Mouse (Mus musculus) CH12.LX (cell line): ENCODE measurements at regions not wholly inside any gene's neighbourhood (a gene's known extent, or its start where the extent isn't known, plus 50 kb on each side); places are given as distances from the start of the nearest gene placed in this dataset.

Source experiments
- DNase-seq: peaks from one replicate; pipeline ENCODE4 v3.0.0-alpha.2; 2013; ENCODE audit errors: extremely low read depth
- H3K27ac ChIP-seq: 2 replicates; pipeline ENCODE4 v1.5.1; 2012; ENCODE audit warnings: low read depth, mild to moderate bottlenecking, control low read depth, moderate library complexity; ENCODE audit not compliant: insufficient read depth
- H3K27me3 ChIP-seq: replicated peaks from 2 replicates; pipeline ENCODE3; 2012; ENCODE audit warnings: inconsistent platforms
- H3K36me3 ChIP-seq, 2 experiments: replicated peaks in 1 of 2; 2 replicates each; pipeline versions ENCODE3 to v1.6.1; 2012; ENCODE audit warnings: inconsistent platforms in 1 of 2, low read length in 1 of 2, mild to moderate bottlenecking in 1 of 2, mixed read lengths in 1 of 2, moderate library complexity in 1 of 2; ENCODE audit not compliant: control insufficient read depth in 1 of 2, insufficient read depth in 1 of 2
- H3K4me1 ChIP-seq, 2 experiments: 2 replicates each; pipeline ENCODE4 v1.6.1; 2012; ENCODE audit warnings: inconsistent platforms in 1 of 2, moderate library complexity in 1 of 2; ENCODE audit not compliant: insufficient read depth in 2 of 2, control insufficient read depth in 1 of 2
- H3K4me2 ChIP-seq: 2 replicates; pipeline ENCODE4 v1.6.1; 2012; ENCODE audit warnings: low read depth, mild to moderate bottlenecking, control low read depth; ENCODE audit not compliant: poor library complexity, insufficient read depth, severe bottlenecking
- H3K4me3 ChIP-seq, 3 experiments: fragments of 150-350 bp in 1 of 3; sonication (generic) in 1 of 3; replicated peaks in 1 of 3; 2 replicates each; pipeline versions ENCODE3 to v1.5.1; 2011 to 2012; ENCODE audit warnings: low read depth in 2 of 3, low read length in 2 of 3, mild to moderate bottlenecking in 2 of 3, moderate library complexity in 2 of 3, control low read depth in 1 of 3, improper control_type of control experiment in 1 of 3, inconsistent platforms in 1 of 3, mixed read lengths in 1 of 3; ENCODE audit not compliant: poor library complexity in 1 of 3
- H3K79me2 ChIP-seq: replicated peaks from 2 replicates; pipeline ENCODE4 v1.6.1; 2012; ENCODE audit warnings: mild to moderate bottlenecking, moderate library complexity; ENCODE audit not compliant: control insufficient read depth, poor library complexity, insufficient read depth, severe bottlenecking; ENCODE audit errors: extremely low read depth
- H3K9ac ChIP-seq: 2 replicates; pipeline ENCODE4 v1.6.1; 2012; ENCODE audit warnings: low read depth, mild to moderate bottlenecking, control low read depth, moderate library complexity; ENCODE audit not compliant: insufficient read depth
- H3K9me3 ChIP-seq: replicated peaks from 2 replicates; pipeline ENCODE3; 2012; ENCODE audit warnings: low read length, inconsistent platforms, mixed read lengths
- BHLHE40 ChIP-seq: IDR thresholded peaks from 2 replicates; pipeline ENCODE4 v1.6.1; 2011; ENCODE audit warnings: mild to moderate bottlenecking, low read depth, low read length, improper control_type of control experiment
- CHD2 ChIP-seq: IDR thresholded peaks from 2 replicates; pipeline ENCODE4 v1.6.1; 2011; ENCODE audit warnings: low read length, improper control_type of control experiment
- CTCF ChIP-seq, 2 experiments: IDR thresholded peaks in 1 of 2; conservative IDR thresholded peaks in 1 of 2; 2 replicates each; pipeline ENCODE4 v1.5.1; 2011 to 2012; ENCODE audit warnings: low read depth in 2 of 2, low read length in 2 of 2, improper control_type of control experiment in 1 of 2, inconsistent platforms in 1 of 2, mild to moderate bottlenecking in 1 of 2, moderate library complexity in 1 of 2
- E2F4 ChIP-seq: IDR thresholded peaks from 2 replicates; pipeline ENCODE4 v1.6.1; 2011; ENCODE audit warnings: low read depth, low read length, improper control_type of control experiment; ENCODE audit not compliant: insufficient replicate concordance
- ELF1 ChIP-seq: IDR thresholded peaks from 2 replicates; pipeline ENCODE4 v1.6.1; 2014; ENCODE audit warnings: low read depth, mild to moderate bottlenecking, inconsistent platforms, low read length, improper control_type of control experiment
- EP300 ChIP-seq: IDR thresholded peaks from 2 replicates; pipeline ENCODE4 v1.6.1; 2011; ENCODE audit warnings: low read length, improper control_type of control experiment
- ETS1 ChIP-seq: conservative IDR thresholded peaks from 2 replicates; pipeline ENCODE4 v1.6.1; 2012; ENCODE audit warnings: low read depth, mild to moderate bottlenecking, inconsistent platforms, low read length, improper control_type of control experiment, moderate library complexity
- GABPA ChIP-seq: IDR thresholded peaks from 2 replicates; pipeline ENCODE4 v1.6.1; 2012; ENCODE audit warnings: low read depth, low read length, improper control_type of control experiment, inconsistent platforms; ENCODE audit not compliant: insufficient replicate concordance
- IRF4 ChIP-seq: IDR thresholded peaks from 2 replicates; pipeline ENCODE4 v1.6.1; 2014; ENCODE audit warnings: low read depth, mild to moderate bottlenecking, inconsistent platforms, low read length, improper control_type of control experiment
- JUND ChIP-seq: conservative IDR thresholded peaks from 2 replicates; pipeline ENCODE4 v1.6.1; 2011; ENCODE audit warnings: low read depth, low read length, improper control_type of control experiment
- MAFK ChIP-seq: IDR thresholded peaks from 2 replicates; pipeline ENCODE4 v1.6.1; 2011; ENCODE audit warnings: low read length, improper control_type of control experiment; ENCODE audit not compliant: insufficient replicate concordance
- MAZ ChIP-seq: IDR thresholded peaks from 2 replicates; pipeline ENCODE4 v1.6.1; 2012; ENCODE audit warnings: low read depth, mild to moderate bottlenecking, inconsistent platforms, low read length, improper control_type of control experiment, moderate library complexity
- MEF2A ChIP-seq: IDR thresholded peaks from 2 replicates; pipeline ENCODE4 v1.6.1; 2014; ENCODE audit warnings: low read depth, mild to moderate bottlenecking, inconsistent platforms, low read length, improper control_type of control experiment, borderline replicate concordance
- MYC ChIP-seq: IDR thresholded peaks from 2 replicates; pipeline ENCODE4 v1.6.1; 2011; ENCODE audit warnings: low read depth, mild to moderate bottlenecking, improper control_type of control experiment, low read length
- POLR2AphosphoS2 ChIP-seq: IDR thresholded peaks from 2 replicates; pipeline ENCODE4 v1.6.1; 2011; ENCODE audit warnings: low read depth, low read length, improper control_type of control experiment
- RAD21 ChIP-seq: IDR thresholded peaks from 2 replicates; pipeline ENCODE4 v1.6.1; 2011; ENCODE audit warnings: low read depth, mild to moderate bottlenecking, low read length, improper control_type of control experiment, moderate library complexity
- SIN3A ChIP-seq: IDR thresholded peaks from 2 replicates; pipeline ENCODE4 v1.6.1; 2012; ENCODE audit warnings: low read length, improper control_type of control experiment, inconsistent platforms
- SMC3 ChIP-seq: IDR thresholded peaks from 2 replicates; pipeline ENCODE4 v1.6.1; 2011; ENCODE audit warnings: low read depth, low read length, improper control_type of control experiment
- TBP ChIP-seq: conservative IDR thresholded peaks from 2 replicates; pipeline ENCODE4 v1.6.1; 2011; ENCODE audit warnings: low read depth, low read length, improper control_type of control experiment
- UBTF ChIP-seq: IDR thresholded peaks from 2 replicates; pipeline ENCODE4 v1.6.1; 2012; ENCODE audit warnings: low read depth, mild to moderate bottlenecking, inconsistent platforms, low read length, improper control_type of control experiment, moderate library complexity
- USF1 ChIP-seq: IDR thresholded peaks from 2 replicates; pipeline ENCODE4 v1.6.1; 2014; ENCODE audit warnings: low read depth, mild to moderate bottlenecking, inconsistent platforms, low read length, improper control_type of control experiment
- USF2 ChIP-seq: conservative IDR thresholded peaks from 2 replicates; pipeline ENCODE4 v1.6.1; 2011; ENCODE audit warnings: low read depth, low read length, improper control_type of control experiment
- ZC3H11A ChIP-seq: IDR thresholded peaks from 2 replicates; pipeline ENCODE4 v1.6.1; 2012; ENCODE audit warnings: low read depth, mild to moderate bottlenecking, inconsistent platforms, low read length, improper control_type of control experiment
- dilution Hi-C: fragments of 300-500 bp; cut with MboI; formaldehyde crosslinking; loops from 2 replicates; pipeline ENCODE4 v1.14.3; 2020; ENCODE audit warnings: low sequenced_read_pairs; ENCODE audit not compliant: extremely low pct_unique_long_range_greater_than_20kb, extremely low pct_ligation_motif_present
- in situ Hi-C: fragments of 300-500 bp; cut with MboI; formaldehyde crosslinking; loops from 3 replicates; pipeline ENCODE4 v1.14.3; 2019; ENCODE audit warnings: low sequenced_read_pairs, low pct_ligation_motif_present, low pct_unique_long_range_greater_than_20kb, mixed read lengths

- Histone ChIP-seq H3K4me2 (peak overlapping the region; percentile 75), H3K4me1 (peaks cover 0 to 19% of the 10 kb centered on the region in 2 experiments; a peak in 2 of 4 replicates), H3K27me3 (no peaks in the 10 kb centered on the region), H3K27ac (no peak overlapping the region), H3K4me3 (no peak overlapping the region), H3K9ac (no peak overlapping the region), H3K79me2 (no peaks in the 10 kb centered on the region), H3K36me3 (no peaks in the 10 kb centered on the region), H3K9me3 (no peaks in the 10 kb centered on the region)
- DNase-seq = peak; percentile 76
- in situ Hi-C loops (no loop called here), dilution Hi-C loops (no loop called here)
- TF ChIP-seq MAZ = no peak
- peak; percentile 31 for TF ChIP-seq USF1
- no peak for TF ChIP-seq GABPA
- TF ChIP-seq EP300 = peak; percentile 66
- TF ChIP-seq CHD2 = no peak
- no peak for TF ChIP-seq POLR2AphosphoS2
- TF ChIP-seq RAD21 = no peak
- TF ChIP-seq MEF2A = 0 out of 2 replicates have a peak, but pooled peaks have one; percentile 15
- peak; percentile 57; the same call in 1 of the 2 replicates for TF ChIP-seq ETS1
- TF ChIP-seq ZC3H11A = no peak
- TF ChIP-seq CTCF (conservative IDR thresholded peaks at IDR 0.05 in 1 of 2, IDR thresholded peaks at IDR 0.05 in 1 of 2; ENCODE audit: low read depth in 2 of 2, low read length in 2 of 2) = no peak
- peak; percentile 93 for TF ChIP-seq BHLHE40
- no peak for TF ChIP-seq UBTF
- peak; percentile 41 for TF ChIP-seq USF2
- peak; percentile 72 for TF ChIP-seq IRF4
- TF ChIP-seq MAFK = no peak
These were observed 282.2 kb upstream of the Cdh6 start for GRCm38 (mm10) chr15:13455560-13456219.

GRCm38 (mm10) chr15:13450385-13450784, 276.9 kb upstream of the Cdh6 start:
- Histone ChIP-seq H3K79me2 (no peaks in the 10 kb centered on the region), H3K27ac (no peak overlapping the region), H3K9ac (no peak overlapping the region), H3K4me2 (no peak overlapping the region), H3K4me3 (no peak overlapping the region), H3K4me1 (peaks cover 0 to 10% of the 10 kb centered on the region in 2 experiments; a peak in 1 of 4 replicates), H3K9me3 (no peaks in the 10 kb centered on the region), H3K36me3 (no peaks in the 10 kb centered on the region), H3K27me3 (no peaks in the 10 kb centered on the region)
- TF ChIP-seq GABPA (no peak), POLR2AphosphoS2 (no peak), MAZ (no peak), UBTF (no peak), SMC3 (no peak), TBP (no peak), SIN3A (no peak), JUND (no peak), MYC (no peak), CHD2 (no peak), ELF1 (no peak), E2F4 (no peak)
- DNase-seq = no peak
- in situ Hi-C loops = no loop called here
- dilution Hi-C loops = no loop called here
